Mouse (Mus musculus): ENCODE data around the gene 3110001I22Rik. TPM values are rescaled to one million over a fixed set of nuclear protein-coding genes. Genes with fewer than 3 reads are reported as not detected.
"Not testable (repeated sequence)": the region's sequence is repeated elsewhere in the genome, so short reads cannot be mapped to it uniquely, and the experiment has no call there.

3110001I22Rik gene
- 2.2 and 12.4 TPM in 2 replicates for total RNA-seq (2014; rRNA removed; ENCODE audit: low replicate concordance)
- 1.6 and 2.1 TPM in 2 replicates for polyA plus RNA-seq (2015; fragmentation: Nextera tagmentation; extraction: Ambion mirVana)

DNA sequence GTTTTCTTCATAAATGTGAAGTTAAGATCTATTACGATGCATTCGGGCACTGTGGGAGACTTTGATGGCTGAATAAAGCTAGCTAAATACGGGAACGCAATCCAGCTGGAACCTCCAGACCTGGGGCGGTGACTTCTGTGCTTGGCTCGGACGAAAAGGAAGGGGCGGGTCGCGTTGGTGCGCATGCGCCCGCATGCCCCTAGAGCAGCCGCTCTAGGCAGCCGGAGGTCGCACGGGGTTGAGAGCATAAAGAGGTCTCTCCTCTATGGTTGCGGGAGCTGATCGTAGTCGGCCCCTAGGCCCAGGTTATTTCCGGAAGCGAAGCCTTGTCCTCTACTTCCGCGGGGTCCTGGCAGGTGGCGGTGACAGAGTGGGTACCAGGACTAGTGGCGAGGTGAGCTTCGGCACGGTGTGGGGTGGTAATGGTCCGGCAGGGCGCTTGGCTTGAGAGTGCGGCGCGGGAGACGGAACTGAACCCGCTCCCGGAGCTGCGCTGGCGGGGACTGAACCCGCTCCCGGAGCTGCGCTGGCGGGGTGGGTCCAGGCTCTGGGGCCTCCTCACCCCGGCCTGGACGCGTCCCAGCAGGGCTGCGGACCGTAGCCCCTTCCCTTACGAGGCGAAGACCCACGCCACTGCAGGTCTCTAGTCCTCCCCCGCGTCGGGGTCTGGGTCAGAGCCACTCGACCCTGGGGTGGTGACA is at the start of gene 3110001I22Rik, which contains the start of gene Bfar:
3110001I22Rik (plus strand) TSS at position 245 of the 701 bp plus-strand sequence.
Bfar (plus strand) TSS at position 174 of the 701 bp plus-strand sequence.
- H3K27ac ChIP-seq (ENCODE audit: low read depth), result peak within 1 kb of the TSS; percentile 94
- TF ChIP-seq CTCF (IDR thresholded peaks at IDR 0.05; ENCODE audit: low read depth) (no peak), EP300 (IDR thresholded peaks at IDR 0.05; ENCODE audit: low read depth) (peak; percentile 46; the same call in 1 of the 2 replicates)
- H3K4me3 ChIP-seq (ENCODE audit: low read depth, low read length), result peak within 1 kb of the TSS; percentile 99
- no peaks in the 10 kb centered on the region for H3K9me3 ChIP-seq (replicated peaks; ENCODE audit: control insufficient read depth, low read length)
- peak within 1 kb of the TSS; percentile 98 for H3K9ac ChIP-seq (replicated peaks; ENCODE audit: low read depth, low read length)
- DNase-seq (ENCODE audit: low spot score) (peak; percentile 96), ATAC-seq (ENCODE audit: insufficient read depth, low read depth) (peak; percentile 94)
- under 1% methylated on average over 54 of the region's 54 CpGs for whole genome bisulfite sequencing
- no peaks in the 10 kb centered on the region for H3K27me3 ChIP-seq (ENCODE audit: control insufficient read depth, insufficient read depth, low read length)
- peaks cover 21% of the 10 kb centered on the region for H3K4me1 ChIP-seq (ENCODE audit: control insufficient read depth, insufficient read depth)
- peaks cover 6% of the 10 kb centered on the region for H3K36me3 ChIP-seq (replicated peaks; ENCODE audit: control insufficient read depth, insufficient read depth, low read length)
- peak within 1 kb of the TSS; percentile 86 for H3K4me2 ChIP-seq (ENCODE audit: low read depth, low read length)

GRCm38 (mm10) chr16:13628345-13628744 is 43.4 kb upstream of the 3110001I22Rik start:
- no peak overlapping the region for H3K9ac ChIP-seq (replicated peaks; ENCODE audit: low read depth, low read length)
- H3K9me3 ChIP-seq (replicated peaks; ENCODE audit: control insufficient read depth, low read length), result no peaks in the 10 kb centered on the region
- no peak overlapping the region for H3K4me3 ChIP-seq (ENCODE audit: low read depth, low read length)
- no peaks in the 10 kb centered on the region for H3K4me1 ChIP-seq (ENCODE audit: control insufficient read depth, insufficient read depth)
- H3K4me2 ChIP-seq (ENCODE audit: low read depth, low read length), result no peak overlapping the region
- no peak overlapping the region for H3K27ac ChIP-seq (ENCODE audit: low read depth)
- no peaks in the 10 kb centered on the region for H3K27me3 ChIP-seq (ENCODE audit: control insufficient read depth, insufficient read depth, low read length)
- TF ChIP-seq EP300 (IDR thresholded peaks at IDR 0.05; ENCODE audit: low read depth), result no peak
- TF ChIP-seq CTCF (IDR thresholded peaks at IDR 0.05; ENCODE audit: low read depth), result peak; percentile 62
- 50% methylated on average over 5 of the region's 5 CpGs for WGBS
- DNase-seq (ENCODE audit: low spot score), result peak; percentile 43
- ATAC-seq (ENCODE audit: insufficient read depth, low read depth), result no peak
- peaks cover 78% of the 10 kb centered on the region for H3K36me3 ChIP-seq (replicated peaks; ENCODE audit: control insufficient read depth, insufficient read depth, low read length)

DNA sequence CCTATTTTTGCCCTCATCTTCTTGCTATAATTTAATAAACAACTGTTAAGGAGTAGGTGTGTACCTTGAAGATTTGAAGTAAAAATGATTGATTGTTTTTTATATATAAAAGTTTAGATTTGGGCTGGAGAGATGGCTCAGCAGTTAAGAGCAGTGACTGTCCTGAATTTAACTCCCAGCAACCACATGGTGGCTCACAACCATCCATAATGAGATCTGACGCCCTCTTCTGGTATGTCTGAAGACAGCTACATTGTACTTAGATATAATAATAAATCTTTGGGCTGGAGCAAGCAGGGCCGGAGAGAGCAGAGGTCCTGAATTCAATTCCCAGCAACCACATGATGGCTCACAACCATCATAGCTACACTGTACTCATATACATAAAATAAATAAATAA is 33.5 kb upstream of the 3110001I22Rik start:
- not testable (repeated sequence) for H3K27ac ChIP-seq (ENCODE audit: low read depth); H3K4me1 ChIP-seq (ENCODE audit: control insufficient read depth, insufficient read depth); H3K4me3 ChIP-seq (ENCODE audit: low read depth, low read length); DNase-seq (ENCODE audit: low spot score); H3K4me2 ChIP-seq (ENCODE audit: low read depth, low read length); H3K27me3 ChIP-seq (ENCODE audit: control insufficient read depth, insufficient read depth, low read length); ATAC-seq (ENCODE audit: insufficient read depth, low read depth); H3K9me3 ChIP-seq (replicated peaks; ENCODE audit: control insufficient read depth, low read length); H3K9ac ChIP-seq (replicated peaks; ENCODE audit: low read depth, low read length)
- 67% methylated on average over 2 of the region's 2 CpGs for WGBS
- H3K36me3 ChIP-seq (replicated peaks; ENCODE audit: control insufficient read depth, insufficient read depth, low read length), result peaks cover 51% of the 10 kb centered on the region

GRCm38 (mm10) chr16:13639508-13639907 is 32.2 kb upstream of the 3110001I22Rik start:
- WGBS, result 76% methylated on average over 5 of the region's 5 CpGs
- no peaks in the 10 kb centered on the region for H3K27me3 ChIP-seq (ENCODE audit: control insufficient read depth, insufficient read depth, low read length)
- no peaks in the 10 kb centered on the region for H3K9me3 ChIP-seq (replicated peaks; ENCODE audit: control insufficient read depth, low read length)
- TF ChIP-seq EP300 (IDR thresholded peaks at IDR 0.05; ENCODE audit: low read depth), result no peak
- no peak for TF ChIP-seq CTCF (IDR thresholded peaks at IDR 0.05; ENCODE audit: low read depth)
- H3K4me2 ChIP-seq (ENCODE audit: low read depth, low read length), result no peak overlapping the region
- no peak overlapping the region for H3K27ac ChIP-seq (ENCODE audit: low read depth)
- H3K4me1 ChIP-seq (ENCODE audit: control insufficient read depth, insufficient read depth), result no peaks in the 10 kb centered on the region
- ATAC-seq (ENCODE audit: insufficient read depth, low read depth) (no peak), DNase-seq (ENCODE audit: low spot score) (no peak)
- H3K9ac ChIP-seq (replicated peaks; ENCODE audit: low read depth, low read length), result no peak overlapping the region
- peaks cover 42% of the 10 kb centered on the region for H3K36me3 ChIP-seq (replicated peaks; ENCODE audit: control insufficient read depth, insufficient read depth, low read length)
- no peak overlapping the region for H3K4me3 ChIP-seq (ENCODE audit: low read depth, low read length)

- no peak overlapping the region for H3K4me2 ChIP-seq (ENCODE audit: low read depth, low read length)
- 74% methylated on average over 7 of the region's 7 CpGs for WGBS
Measured at GRCm38 (mm10) chr16:13640064-13640463, 31.7 kb upstream of the 3110001I22Rik start.

More at GRCm38 (mm10) chr16:13640064-13640463, 31.7 kb upstream of the 3110001I22Rik start:
- DNase-seq (ENCODE audit: low spot score) (no peak), ATAC-seq (ENCODE audit: insufficient read depth, low read depth) (no peak)
- Histone ChIP-seq H3K4me3 (ENCODE audit: low read depth, low read length) (no peak overlapping the region), H3K9ac (replicated peaks; ENCODE audit: low read depth, low read length) (no peak overlapping the region), H3K27ac (ENCODE audit: low read depth) (no peak overlapping the region), H3K27me3 (ENCODE audit: control insufficient read depth, insufficient read depth, low read length) (no peaks in the 10 kb centered on the region), H3K4me1 (ENCODE audit: control insufficient read depth, insufficient read depth) (no peaks in the 10 kb centered on the region), H3K36me3 (replicated peaks; ENCODE audit: control insufficient read depth, insufficient read depth, low read length) (peaks cover 43% of the 10 kb centered on the region), H3K9me3 (replicated peaks; ENCODE audit: control insufficient read depth, low read length) (no peaks in the 10 kb centered on the region)
- TF ChIP-seq CTCF (IDR thresholded peaks at IDR 0.05; ENCODE audit: low read depth) (peak; percentile 37), EP300 (IDR thresholded peaks at IDR 0.05; ENCODE audit: low read depth) (no peak)

Measured in heart, postnatal 0 days (tissue).